Mouse (Mus musculus) kidney, embryonic 16.5 days (tissue): ENCODE results near the gene Inpp5f. TPM values are rescaled to one million over a fixed set of nuclear protein-coding genes. Genes with fewer than 3 reads are reported as not detected.
"Not testable (repeated sequence)": the region's sequence is repeated elsewhere in the genome, so short reads cannot be mapped to it uniquely, and the experiment has no call there.

Experiments
- ATAC-seq: fragments of 200-750 bp; cut with Nextera tagmentation; 2 replicates; pipeline ENCODE4 v1.8.0; 2017; ENCODE audit warnings: moderate TSS enrichment; ENCODE audit not compliant: low FRiP score, low TSS enrichment
- H3K27ac ChIP-seq: fragments of 300-500 bp; sonication (generic); 2 replicates; pipeline ENCODE4 v1.5.1; 2014; ENCODE audit warnings: low read length
- H3K27me3 ChIP-seq: fragments of 300-500 bp; sonication (generic); 2 replicates; pipeline ENCODE4 v1.6.1; 2014; ENCODE audit warnings: low read length, control low read depth, mixed read lengths; ENCODE audit not compliant: insufficient read depth
- H3K36me3 ChIP-seq: fragments of 300-500 bp; sonication (generic); 2 replicates; pipeline ENCODE4 v1.6.1; 2014; ENCODE audit warnings: low read length, control low read depth, mixed read lengths; ENCODE audit not compliant: insufficient read depth
- H3K4me1 ChIP-seq: fragments of 300-500 bp; sonication (generic); 2 replicates; pipeline ENCODE4 v1.6.1; 2014; ENCODE audit warnings: low read length, control low read depth, mixed read lengths; ENCODE audit not compliant: insufficient read depth
- H3K4me2 ChIP-seq: fragments of 300-500 bp; sonication (generic); replicated peaks from 2 replicates; pipeline ENCODE4 v1.6.1; 2014; ENCODE audit warnings: low read depth, low read length
- H3K4me3 ChIP-seq: fragments of 300-500 bp; sonication (generic); 2 replicates; pipeline ENCODE4 v1.5.1; 2014; ENCODE audit warnings: mild to moderate bottlenecking, low read length
- H3K9ac ChIP-seq: fragments of 300-500 bp; sonication (generic); replicated peaks from 2 replicates; pipeline ENCODE4 v1.6.1; 2014; ENCODE audit warnings: low read length
- H3K9me3 ChIP-seq: fragments of 300-500 bp; sonication (generic); 2 replicates; pipeline ENCODE4 v1.6.1; 2016; ENCODE audit warnings: low read length, control low read depth
- WGBS: fragments of 180-500 bp; shearing (Covaris S2); extraction: QIAGEN DNeasy Blood & Tissue Kit; methylation state at CpG from one replicate; pipeline ENCODE4 v1.1.7; 2014; 5-methylcytosine and 5-hydroxymethylcytosine counted together
- polyA plus RNA-seq: library from polyadenylated mRNA; unstranded; fragments of >200 nt; fragmentation: Nextera tagmentation; extraction: Ambion mirVana; gene quantifications from 2 replicates; pipeline ENCODE4 v1.2.1, GENCODE M21; 2015

Inpp5f gene
- polyA plus RNA-seq, 1 experiment from 2014 or later: 24.5 TPM

DNA sequence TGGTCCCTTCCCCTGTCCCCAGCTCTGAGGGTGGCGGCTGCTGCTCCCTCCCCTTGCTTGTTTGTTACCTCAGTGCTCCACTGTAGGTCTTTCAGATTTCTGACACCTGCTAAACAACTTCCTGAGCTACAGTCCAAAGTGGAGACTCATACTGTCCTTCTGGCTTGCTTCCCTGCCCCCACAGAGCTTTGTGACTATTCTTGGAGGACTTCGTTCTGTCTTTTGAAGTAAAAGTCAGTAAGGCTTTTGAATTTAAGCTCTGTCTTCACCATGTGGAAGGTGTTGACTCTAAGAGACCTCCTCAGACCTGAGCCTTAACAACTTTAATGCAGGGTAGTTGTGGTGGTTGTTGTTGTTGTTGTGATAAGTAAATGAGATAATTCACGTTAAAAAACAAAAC, 67.4 kb downstream of the Inpp5f start:
- Histone ChIP-seq H3K4me3 (no peak overlapping the region), H3K4me1 (no peaks in the 10 kb centered on the region), H3K9ac (no peak overlapping the region), H3K36me3 (peaks cover 22% of the 10 kb centered on the region), H3K9me3 (no peaks in the 10 kb centered on the region), H3K4me2 (no peak overlapping the region), H3K27ac (no peak overlapping the region), H3K27me3 (no peaks in the 10 kb centered on the region)
- 74% methylated on average over 3 of the region's 3 CpGs for WGBS
- no peak for ATAC-seq

DNA sequence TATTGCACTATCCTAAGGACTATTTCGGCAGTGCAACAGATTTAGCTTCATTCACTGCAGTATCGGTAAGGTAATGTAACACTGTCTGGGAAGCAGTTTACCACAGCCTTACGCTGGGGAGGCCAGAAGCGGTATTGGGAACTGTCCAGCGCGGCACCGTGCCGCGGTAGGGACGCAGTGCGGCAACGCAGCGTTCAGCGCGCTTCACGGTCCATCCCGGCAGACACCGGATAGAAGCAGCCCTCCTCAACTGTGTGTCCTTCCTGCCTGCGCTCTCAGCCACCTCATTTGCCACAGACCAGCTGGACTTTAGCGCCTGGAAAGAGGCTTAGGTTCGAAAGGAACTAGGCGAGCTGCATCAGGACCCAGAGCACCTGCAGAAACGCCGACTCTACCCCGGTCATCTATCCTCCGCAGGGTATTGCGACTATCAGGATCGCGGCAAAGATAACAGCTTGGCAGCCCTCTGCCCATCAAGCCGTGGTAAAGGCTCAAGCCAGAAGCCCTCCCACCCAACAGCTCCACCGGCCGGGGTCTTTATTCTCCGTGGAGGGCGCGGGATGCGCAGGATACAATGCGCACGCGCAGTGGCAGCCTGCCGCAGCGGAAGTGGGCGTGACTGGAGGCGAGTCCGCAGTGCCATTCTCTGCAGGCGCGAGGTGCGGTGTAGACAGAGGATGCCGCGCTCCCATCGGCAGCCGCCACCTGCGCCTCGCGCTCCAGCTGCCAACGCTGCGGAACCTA, 76.9 kb downstream of the Inpp5f start:
- Histone ChIP-seq H3K9ac (no peak overlapping the region), H3K4me3 (peak overlapping the region; percentile 47), H3K27me3 (no peaks in the 10 kb centered on the region), H3K36me3 (peaks cover 64% of the 10 kb centered on the region), H3K4me2 (peak overlapping the region; percentile 58), H3K9me3 (peaks cover 21% of the 10 kb centered on the region), H3K4me1 (no peaks in the 10 kb centered on the region), H3K27ac (no peak overlapping the region)
- ATAC-seq: 0 out of 2 replicates have a peak, but pooled peaks have one; percentile 73
- WGBS: 48% methylated on average over 54 of the region's 56 CpGs

DNA sequence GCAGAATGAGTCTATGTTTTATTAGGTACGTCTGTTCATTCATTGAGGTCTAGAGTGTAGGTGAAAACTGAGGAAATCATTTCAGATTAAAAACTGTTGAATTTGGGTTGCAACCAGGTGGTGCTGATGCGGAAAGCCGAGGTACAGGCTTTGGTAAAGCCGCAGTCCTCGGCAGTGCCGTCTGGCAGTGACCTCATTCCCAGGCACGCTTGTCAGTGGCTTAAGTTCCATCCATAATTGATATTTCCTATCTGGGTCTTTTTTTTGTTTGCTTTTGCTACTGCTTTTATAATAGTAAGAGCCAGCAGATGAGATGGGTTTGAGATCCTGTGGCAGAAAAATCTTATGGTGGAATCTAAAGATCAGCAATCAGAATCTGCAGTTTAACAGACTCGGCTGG, 78.2 kb downstream of the Inpp5f start:
- Histone ChIP-seq H3K4me2 (no peak overlapping the region), H3K4me1 (no peaks in the 10 kb centered on the region), H3K27ac (no peak overlapping the region), H3K36me3 (peaks cover 61% of the 10 kb centered on the region), H3K27me3 (no peaks in the 10 kb centered on the region), H3K9ac (no peak overlapping the region), H3K9me3 (peaks cover 21% of the 10 kb centered on the region), H3K4me3 (no peak overlapping the region)
- no peak for ATAC-seq
- WGBS: 82% methylated on average over 8 of the region's 8 CpGs

GRCm38 (mm10) chr7:128690070-128690469, 78.9 kb downstream of the Inpp5f start:
- H3K4me1 ChIP-seq: no peaks in the 10 kb centered on the region
- H3K27ac ChIP-seq: no peak overlapping the region
- ATAC-seq: peak; percentile 69; the same call in 1 of the 2 replicates
- no peak overlapping the region for H3K9ac ChIP-seq
- peaks cover 21% of the 10 kb centered on the region for H3K9me3 ChIP-seq
- no peaks in the 10 kb centered on the region for H3K27me3 ChIP-seq
- 21% methylated on average over 7 of the region's 7 CpGs for WGBS
- peaks cover 61% of the 10 kb centered on the region for H3K36me3 ChIP-seq
- no peak overlapping the region for H3K4me3 ChIP-seq
- H3K4me2 ChIP-seq: no peak overlapping the region

DNA sequence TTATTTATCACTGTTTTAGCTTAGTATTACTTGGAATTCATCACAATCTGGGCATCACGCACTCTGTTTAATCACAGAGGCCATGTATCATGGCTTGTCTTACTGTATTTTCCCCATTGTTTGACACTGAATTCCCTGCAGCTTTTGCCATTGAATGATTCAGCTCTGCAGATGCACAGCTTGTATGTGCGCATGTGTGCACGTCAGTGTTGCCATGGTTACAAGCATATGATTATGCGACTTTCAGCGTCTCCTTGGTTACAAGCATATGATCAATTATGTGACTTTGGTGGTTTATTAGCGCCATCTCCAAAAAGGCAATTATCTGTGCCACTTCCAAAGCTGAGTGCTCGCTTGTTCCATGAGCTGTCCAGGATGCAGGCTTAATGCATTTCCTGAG, 79.7 kb downstream of the Inpp5f start:
- no peaks in the 10 kb centered on the region for H3K27me3 ChIP-seq
- H3K9me3 ChIP-seq: peaks cover 21% of the 10 kb centered on the region
- no peak overlapping the region for H3K27ac ChIP-seq
- H3K4me3 ChIP-seq: no peak overlapping the region
- peaks cover 54% of the 10 kb centered on the region for H3K36me3 ChIP-seq
- no peak for ATAC-seq
- no peak overlapping the region for H3K9ac ChIP-seq
- H3K4me1 ChIP-seq: no peaks in the 10 kb centered on the region
- WGBS: 69% methylated on average over 7 of the region's 7 CpGs
- H3K4me2 ChIP-seq: no peak overlapping the region

GRCm38 (mm10) chr7:128692163-128692562, 81.0 kb downstream of the Inpp5f start:
- Histone ChIP-seq H3K9me3 (peaks cover 15% of the 10 kb centered on the region), H3K9ac (no peak overlapping the region), H3K27ac (no peak overlapping the region), H3K4me3 (no peak overlapping the region), H3K4me2 (no peak overlapping the region), H3K4me1 (no peaks in the 10 kb centered on the region), H3K27me3 (no peaks in the 10 kb centered on the region), H3K36me3 (peaks cover 42% of the 10 kb centered on the region)
- ATAC-seq: no peak
- WGBS: 91% methylated on average over 7 of the region's 7 CpGs

DNA sequence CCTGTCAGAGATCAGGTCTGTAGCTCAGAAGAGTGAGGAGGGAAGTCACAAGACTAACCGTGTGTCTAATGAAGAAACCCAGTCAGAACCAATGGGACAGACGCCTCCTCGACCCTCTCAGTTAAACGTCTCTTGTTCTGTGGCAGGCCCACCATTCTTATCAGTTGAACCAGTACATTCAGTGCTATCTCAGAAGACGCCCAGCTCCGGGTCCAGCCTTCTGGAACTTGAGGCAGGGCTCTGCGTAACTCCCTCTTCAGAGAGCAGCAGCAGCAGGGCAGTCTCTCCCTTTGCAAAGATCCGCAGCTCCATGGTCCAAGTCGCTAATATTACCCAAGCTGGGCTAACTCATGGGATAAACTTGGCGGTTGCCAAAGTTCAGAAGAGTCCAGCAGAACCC, 83.7 kb downstream of the Inpp5f start:
- H3K4me2 ChIP-seq: no peak overlapping the region
- no peak for ATAC-seq
- no peaks in the 10 kb centered on the region for H3K9me3 ChIP-seq
- no peak overlapping the region for H3K4me3 ChIP-seq
- H3K36me3 ChIP-seq: peaks cover 45% of the 10 kb centered on the region
- peak overlapping the region; percentile 25; the same call in 1 of the 2 replicates for H3K27ac ChIP-seq
- no peak overlapping the region for H3K9ac ChIP-seq
- no peaks in the 10 kb centered on the region for H3K27me3 ChIP-seq
- 86% methylated on average over 10 of the region's 10 CpGs for WGBS
- no peaks in the 10 kb centered on the region for H3K4me1 ChIP-seq

GRCm38 (mm10) chr7:128699959-128700358, 88.8 kb downstream of the Inpp5f start:
- 90% methylated on average over 6 of the region's 6 CpGs for WGBS
- H3K4me3 ChIP-seq, ATAC-seq, H3K27ac ChIP-seq, H3K9me3 ChIP-seq, H3K4me1 ChIP-seq, H3K4me2 ChIP-seq, H3K9ac ChIP-seq, H3K27me3 ChIP-seq: not testable (repeated sequence)
- peaks cover 62% of the 10 kb centered on the region for H3K36me3 ChIP-seq

DNA sequence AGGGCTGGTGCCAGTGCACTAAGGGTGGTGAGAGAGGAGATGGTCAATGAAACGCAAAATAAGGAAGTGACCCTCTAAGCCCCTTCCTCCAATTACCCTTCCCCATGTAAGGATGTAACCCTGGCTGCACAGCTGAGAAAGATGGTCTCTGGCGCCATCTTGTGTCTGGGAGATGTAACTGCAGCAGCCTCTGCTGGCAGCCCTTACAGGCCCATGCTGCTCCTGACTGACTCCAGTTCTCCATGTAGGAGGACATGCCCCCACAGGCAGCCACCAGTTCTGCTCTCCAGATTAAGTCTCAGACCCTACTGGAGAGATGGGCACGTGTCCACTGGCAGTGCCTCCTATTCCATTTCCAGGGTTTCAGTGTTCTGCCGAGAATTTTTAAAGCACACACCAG, 94.6 kb downstream of the Inpp5f start:
- H3K9ac ChIP-seq: no peak overlapping the region
- ATAC-seq: peak; percentile 79; the same call in 1 of the 2 replicates
- 23% methylated on average over 4 of the region's 4 CpGs for WGBS
- no peaks in the 10 kb centered on the region for H3K9me3 ChIP-seq
- no peak overlapping the region for H3K4me2 ChIP-seq
- H3K4me1 ChIP-seq: no peaks in the 10 kb centered on the region
- peaks cover 75% of the 10 kb centered on the region for H3K36me3 ChIP-seq
- H3K27me3 ChIP-seq: no peaks in the 10 kb centered on the region
- H3K27ac ChIP-seq: no peak overlapping the region
- H3K4me3 ChIP-seq: no peak overlapping the region

GRCm38 (mm10) chr7:128717991-128718390, 106.9 kb downstream of the Inpp5f start:
- no peak overlapping the region for H3K9ac ChIP-seq
- H3K27ac ChIP-seq: no peak overlapping the region
- H3K4me1 ChIP-seq: no peaks in the 10 kb centered on the region
- peaks cover 59% of the 10 kb centered on the region for H3K36me3 ChIP-seq
- ATAC-seq: no peak
- H3K4me3 ChIP-seq: no peak overlapping the region
- no peaks in the 10 kb centered on the region for H3K27me3 ChIP-seq
- WGBS: 69% methylated on average over 4 of the region's 4 CpGs
- H3K9me3 ChIP-seq: no peaks in the 10 kb centered on the region
- H3K4me2 ChIP-seq: no peak overlapping the region
